Mouse (Mus musculus) lung, adult 2 months (tissue): Measurements from ENCODE around the gene Tprg.

ENCODE experiments used
- CTCF ChIP-seq: fragments of 200-500 bp; IDR thresholded peaks from 2 replicates; pipeline ENCODE4 v1.5.1; 2011; ENCODE audit warnings: mild to moderate bottlenecking, low read length, control low read depth; ENCODE audit not compliant: insufficient read depth
- POLR2A ChIP-seq: fragments of 200-500 bp; IDR thresholded peaks from 2 replicates; pipeline ENCODE4 v1.6.1; 2011; ENCODE audit warnings: low read depth, mild to moderate bottlenecking, control low read depth, low read length, borderline replicate concordance; ENCODE audit errors: extremely low read depth

- TF ChIP-seq POLR2A = no peak
- no peak for TF ChIP-seq CTCF
Observed at GRCm38 (mm10) chr16:25408032-25408431, 121.4 kb downstream of the Tprg start.
